Mouse (Mus musculus): ENCODE results near the gene Slc35e1.

GRCm38 (mm10) chr8:72504137-72504536 is 11.7 kb upstream of the Slc35e1 start:
- no peak for TF ChIP-seq CTCF (IDR thresholded peaks at IDR 0.05; ENCODE audit: low read depth)
- TF ChIP-seq EP300 (optimal IDR thresholded peaks at IDR 0.05), result no peak

Measured in stomach, postnatal 0 days (tissue).